Mouse (Mus musculus) cortical plate, adult 2 months (tissue): ENCODE data around the gene Vsig1.

Experiments used
- CTCF ChIP-seq: fragments of 200-500 bp; IDR thresholded peaks from 2 replicates; pipeline ENCODE4 v1.5.1; 2011; ENCODE audit warnings: mild to moderate bottlenecking, control low read depth, low read length; ENCODE audit not compliant: insufficient read depth; ENCODE audit errors: extremely low read depth
- POLR2A ChIP-seq: fragments of 200-500 bp; IDR thresholded peaks from 2 replicates; pipeline ENCODE4 v1.6.1; 2011; ENCODE audit warnings: mild to moderate bottlenecking, low read length, control low read depth; ENCODE audit not compliant: insufficient read depth; ENCODE audit errors: extremely low read depth

GRCm38 (mm10) chrX:140980163-140980562 lies 72.8 kb downstream of the Vsig1 start:
- TF ChIP-seq POLR2A, result no peak
- TF ChIP-seq CTCF, result no peak
